Mouse (Mus musculus) thymus, adult 2 months (tissue): ENCODE results near the gene Dnah2.

Source experiments
- CTCF ChIP-seq: fragments of 200-500 bp; IDR thresholded peaks from 2 replicates; pipeline ENCODE4 v1.5.1; 2012; ENCODE audit warnings: mild to moderate bottlenecking, control low read depth, low read length, moderate library complexity, borderline replicate concordance; ENCODE audit not compliant: control insufficient read depth, poor library complexity, insufficient read depth; ENCODE audit errors: extremely low read depth
- POLR2A ChIP-seq: fragments of 200-500 bp; IDR thresholded peaks from 2 replicates; pipeline ENCODE4 v1.6.1; 2012; ENCODE audit warnings: mild to moderate bottlenecking, low read length, control low read depth, moderate library complexity; ENCODE audit not compliant: control insufficient read depth, poor library complexity, insufficient read depth; ENCODE audit errors: extremely low read depth

- TF ChIP-seq CTCF (no peak), POLR2A (no peak)
These were observed 87.3 kb downstream of the Dnah2 start for GRCm38 (mm10) chr11:69461568-69461967.
